Mouse (Mus musculus): ENCODE measurements around the gene Calhm5.

Gene Calhm5

DNA sequence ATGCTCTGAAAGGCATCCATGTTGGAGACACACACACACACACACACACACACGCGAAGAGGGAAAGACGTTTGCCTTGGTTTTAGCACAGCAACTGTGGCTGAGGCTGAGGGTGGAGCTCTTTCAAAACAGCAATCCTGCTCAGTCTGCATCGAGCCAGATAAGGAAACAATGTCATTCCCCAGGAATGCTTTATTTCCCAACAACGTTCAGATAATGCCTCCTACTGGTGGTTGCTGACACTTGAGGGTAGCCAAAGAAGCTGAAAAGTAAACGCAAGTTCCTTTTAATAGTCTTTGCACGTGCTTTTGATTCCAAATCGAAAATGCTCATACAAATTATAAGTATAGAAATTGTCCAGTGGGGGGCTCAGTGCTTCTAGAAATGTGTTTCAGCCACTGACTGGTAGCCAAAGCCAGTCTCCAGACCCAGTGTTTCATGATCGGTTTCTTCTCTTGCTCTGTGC is at the start of gene Calhm5:
Gene Calhm5, minus strand, starts transcription at position 102 of the 466 bp plus-strand sequence.
- in situ Hi-C loops (cut with MboI, MseI) = no loop called here

DNA sequence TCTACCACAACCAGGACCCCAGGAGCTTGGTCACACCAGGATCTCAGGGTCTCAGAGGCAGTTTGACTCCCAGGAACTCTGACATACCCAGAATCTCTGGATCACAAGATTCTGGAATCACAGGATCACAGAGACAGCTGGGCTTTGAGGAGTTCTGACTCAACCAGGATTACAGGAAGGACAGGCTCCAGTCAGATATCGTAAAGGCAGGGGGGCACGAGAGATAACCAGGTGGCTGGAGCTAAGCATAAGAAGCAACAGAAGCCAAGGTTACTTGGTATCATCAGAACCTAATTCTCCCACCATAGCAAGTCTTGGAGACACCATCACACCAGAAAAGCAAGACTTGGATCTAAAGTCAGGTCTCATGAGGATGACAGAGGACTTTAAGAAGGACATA is 45.4 kb upstream of the Calhm5 start:
- in situ Hi-C loops (cut with MboI, MseI) = no loop called here

- in situ Hi-C loops (cut with MboI, MseI) = no loop called here
Observed at GRCm38 (mm10) chr10:34139768-34140167, 43.4 kb upstream of the Calhm5 start.

DNA sequence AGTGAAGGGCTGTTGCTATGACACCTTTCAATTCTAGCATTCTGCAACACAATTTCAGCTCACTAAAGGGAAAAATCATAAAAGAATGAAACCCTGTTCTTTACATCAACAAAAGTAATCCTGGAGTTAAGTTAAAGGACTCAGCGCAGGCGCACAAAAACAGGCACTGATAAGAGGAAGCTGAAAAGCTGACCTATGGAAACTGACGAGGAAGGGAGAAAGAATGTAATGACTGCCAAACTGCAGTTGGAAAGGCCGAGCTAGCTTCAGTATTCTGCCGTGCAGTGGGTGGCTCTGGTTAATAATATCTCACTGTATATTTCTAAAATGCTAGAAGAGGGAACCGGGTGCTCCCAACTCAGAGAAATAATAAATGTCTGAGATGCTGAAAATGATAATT is 41.7 kb upstream of the Calhm5 start:
- in situ Hi-C loops (cut with MboI, MseI) = no loop called here

- in situ Hi-C loops (cut with MboI, MseI) = no loop called here
Observed at GRCm38 (mm10) chr10:34136432-34136831, 40.1 kb upstream of the Calhm5 start.

GRCm38 (mm10) chr10:34131356-34131755 is 35.0 kb upstream of the Calhm5 start:
- in situ Hi-C loops (cut with MboI, MseI) = no loop called here

GRCm38 (mm10) chr10:34128391-34128790 is 32.1 kb upstream of the Calhm5 start:
- in situ Hi-C loops (cut with MboI, MseI) = loop anchor here (5.0 kb wide), 1 partner anchor 69 kb away; no protein-coding TSS in a partner anchor

GRCm38 (mm10) chr10:34127392-34128378 is 31.4 kb upstream of the Calhm5 start, which contains the start of gene Calhm6:
Gene Calhm6, minus strand, starts transcription at chr10:34127984.
- in situ Hi-C loops (cut with MboI, MseI) = loop anchor here (5.0 kb wide), 1 partner anchor 70 kb away; no protein-coding TSS in a partner anchor

- in situ Hi-C loops (cut with MboI, MseI) = no loop called here
Observed at GRCm38 (mm10) chr10:34118421-34118820, 22.1 kb upstream of the Calhm5 start.

DNA sequence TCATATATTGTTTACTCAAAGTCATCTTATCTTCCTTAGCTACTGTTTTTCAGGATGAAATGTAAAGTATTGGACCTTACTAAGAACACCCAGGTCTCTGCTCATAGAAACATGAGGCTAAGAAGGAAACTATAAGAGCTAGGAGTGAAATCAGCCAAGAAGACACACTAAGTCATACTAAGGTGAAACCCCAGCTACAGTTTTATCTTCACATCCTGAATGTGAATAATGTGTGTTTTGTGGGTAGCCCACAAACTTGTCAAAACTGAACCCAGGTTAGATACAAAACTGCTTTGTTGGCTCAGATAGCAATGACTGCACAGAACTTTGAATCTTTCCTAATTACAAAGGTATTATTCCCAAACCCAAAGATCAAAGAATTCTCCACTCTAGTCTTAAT is 21.5 kb upstream of the Calhm5 start:
- in situ Hi-C loops (cut with MboI, MseI) = no loop called here

- in situ Hi-C loops (cut with MboI, MseI) = no loop called here
Observed at GRCm38 (mm10) chr10:34117131-34117530, 20.8 kb upstream of the Calhm5 start.

DNA sequence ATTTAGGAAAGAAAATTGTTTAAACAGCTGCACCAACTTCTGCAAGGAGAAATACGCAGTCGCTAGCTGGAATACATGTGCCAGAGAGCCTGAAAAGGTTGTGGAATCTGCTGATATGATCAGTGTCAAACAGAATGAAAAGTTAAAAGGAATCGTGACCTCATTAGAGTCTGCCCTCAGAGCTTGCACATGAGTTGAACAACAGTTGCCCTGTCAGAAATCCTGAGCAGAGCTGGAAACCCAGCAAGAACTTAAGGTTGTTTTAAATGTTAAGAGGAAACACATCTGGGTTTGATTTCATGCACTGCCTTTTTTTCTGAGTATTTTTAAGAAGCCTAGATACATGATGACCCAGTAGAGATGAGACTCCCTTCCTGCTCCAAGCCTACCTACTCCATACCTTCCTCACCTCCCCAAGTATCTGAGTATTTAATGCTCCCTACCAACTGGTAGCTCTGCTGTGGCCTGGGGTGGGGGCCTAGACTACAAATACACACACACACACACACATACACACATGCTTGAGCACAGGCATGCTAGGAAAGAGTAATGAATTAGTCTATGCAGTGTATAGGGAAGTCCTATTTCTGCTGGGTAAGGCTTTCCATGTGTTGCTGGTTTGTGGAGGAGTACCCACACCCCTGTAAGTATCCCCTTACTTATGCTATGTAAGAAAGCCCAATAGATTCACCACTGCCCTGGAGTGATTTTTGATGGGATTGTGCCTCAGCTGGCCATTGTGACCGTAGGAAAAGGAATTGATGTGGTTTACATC is 15.8 kb upstream of the Calhm5 start:
- in situ Hi-C loops (cut with MboI, MseI) = no loop called here

DNA sequence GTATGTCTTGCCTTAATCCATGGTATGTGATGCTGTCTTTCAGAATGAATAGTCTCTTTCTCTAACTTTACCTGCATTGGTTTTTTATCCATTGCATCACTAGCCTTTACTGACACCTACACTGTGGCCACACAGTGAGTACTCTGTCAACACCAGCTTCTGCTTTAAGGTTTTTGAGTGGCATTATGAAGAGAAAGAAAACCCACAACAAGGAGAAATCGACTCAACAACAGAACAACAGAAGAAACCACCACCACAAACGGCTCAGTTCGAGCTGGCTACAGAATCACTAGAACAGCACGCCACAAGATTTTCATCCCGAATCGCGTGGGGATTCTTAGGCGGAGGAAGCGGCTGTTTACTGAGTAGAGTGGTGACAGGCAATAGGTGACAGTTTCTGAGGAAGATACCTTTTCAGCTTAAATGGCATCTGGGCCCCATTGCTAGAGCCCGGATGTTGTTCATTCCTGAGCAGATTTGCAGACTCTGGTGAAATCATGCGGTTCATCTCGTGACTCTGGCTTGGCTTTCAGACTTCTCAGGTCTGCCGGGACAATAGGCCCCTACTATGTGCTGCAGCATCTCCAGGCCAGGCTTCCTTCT is 14.6 kb upstream of the Calhm5 start:
- in situ Hi-C loops (cut with MboI, MseI) = no loop called here

- in situ Hi-C loops (cut with MboI, MseI) = no loop called here
Observed at GRCm38 (mm10) chr10:34095964-34096363, 355 bp downstream of the Calhm5 start.

DNA sequence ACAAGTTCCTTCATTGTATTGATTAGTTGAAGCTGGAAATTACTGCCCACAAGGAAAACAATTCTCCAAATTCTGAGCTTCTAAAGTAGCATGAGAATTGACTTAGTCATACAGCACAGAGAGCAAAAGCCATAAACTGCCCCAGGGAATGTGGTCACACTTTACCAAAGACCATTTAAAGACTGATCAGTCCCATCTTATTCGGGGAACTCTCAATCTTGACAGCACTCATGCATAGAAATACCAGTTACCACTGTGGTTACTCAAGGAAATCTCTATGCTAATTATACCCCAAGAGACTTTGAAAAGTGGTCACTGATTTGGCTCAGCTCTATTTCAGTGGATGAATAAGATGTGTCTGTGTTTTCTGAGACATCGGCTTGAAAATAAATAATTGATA is 1.2 kb downstream of the Calhm5 start:
- in situ Hi-C loops (cut with MboI, MseI) = no loop called here

DNA sequence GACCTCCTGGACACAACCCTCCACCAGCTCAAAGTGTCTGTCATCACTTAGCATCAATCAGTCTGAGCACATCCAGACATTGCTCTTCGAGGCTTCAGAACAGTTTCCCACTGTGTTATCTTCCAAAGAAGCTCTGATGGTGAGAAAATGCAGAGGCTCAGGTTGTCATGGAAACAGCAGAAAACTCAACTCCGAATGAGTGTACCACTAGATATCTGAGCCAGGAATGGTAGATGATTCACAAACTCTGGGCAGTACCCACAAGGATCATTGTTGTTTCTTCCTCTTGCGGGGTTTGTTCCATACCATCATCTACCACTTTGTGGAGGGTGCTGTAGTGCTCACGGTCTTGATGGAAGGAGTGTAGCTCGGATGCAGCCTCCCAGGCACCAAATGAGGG is 4.4 kb downstream of the Calhm5 start:
- in situ Hi-C loops (cut with MboI, MseI) = no loop called here

DNA sequence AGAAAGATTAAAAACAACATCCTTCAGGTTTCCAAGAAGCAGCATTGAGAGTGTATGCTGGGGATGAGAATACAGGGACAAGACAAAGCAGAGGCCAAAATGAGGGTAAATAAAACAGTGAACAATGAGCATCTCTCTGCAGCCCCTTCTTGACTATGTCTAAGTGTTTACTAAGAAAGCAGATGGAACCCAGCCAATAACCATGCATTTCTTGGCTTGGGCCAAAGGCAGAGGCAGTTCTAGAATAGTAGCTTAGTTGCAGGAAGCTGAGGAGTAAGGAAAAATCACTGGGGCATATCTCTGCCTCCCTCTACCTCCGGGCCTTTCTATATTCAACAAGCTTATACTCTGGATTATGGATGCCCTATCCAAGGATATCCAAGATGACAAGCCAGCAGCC is 5.8 kb downstream of the Calhm5 start:
- in situ Hi-C loops (cut with MboI, MseI) = no loop called here

DNA sequence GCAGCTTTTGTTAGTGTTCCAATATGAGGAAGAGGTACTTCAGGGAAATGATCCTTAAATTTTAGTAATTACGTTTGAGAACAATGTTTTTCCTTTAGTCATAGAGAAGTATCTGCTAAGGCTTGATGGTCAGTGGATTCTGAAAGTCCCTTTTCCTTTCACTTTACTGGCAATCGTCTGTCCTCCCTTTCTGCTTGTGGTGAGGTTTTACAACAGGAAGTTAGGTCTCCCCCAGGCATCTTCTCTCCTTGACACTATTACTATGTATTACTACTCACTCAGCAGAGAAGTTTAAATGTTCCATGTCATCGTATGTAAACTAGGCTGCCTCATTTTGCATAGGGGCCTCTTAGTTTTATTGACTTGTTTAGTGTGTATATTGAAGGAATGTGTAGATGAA is 6.8 kb downstream of the Calhm5 start:
- in situ Hi-C loops (cut with MboI, MseI) = no loop called here

GRCm38 (mm10) chr10:34088515-34088914 is 7.8 kb downstream of the Calhm5 start:
- in situ Hi-C loops (cut with MboI, MseI) = no loop called here

GRCm38 (mm10) chr10:34086514-34086913 is 9.8 kb downstream of the Calhm5 start:
- in situ Hi-C loops (cut with MboI, MseI) = no loop called here

DNA sequence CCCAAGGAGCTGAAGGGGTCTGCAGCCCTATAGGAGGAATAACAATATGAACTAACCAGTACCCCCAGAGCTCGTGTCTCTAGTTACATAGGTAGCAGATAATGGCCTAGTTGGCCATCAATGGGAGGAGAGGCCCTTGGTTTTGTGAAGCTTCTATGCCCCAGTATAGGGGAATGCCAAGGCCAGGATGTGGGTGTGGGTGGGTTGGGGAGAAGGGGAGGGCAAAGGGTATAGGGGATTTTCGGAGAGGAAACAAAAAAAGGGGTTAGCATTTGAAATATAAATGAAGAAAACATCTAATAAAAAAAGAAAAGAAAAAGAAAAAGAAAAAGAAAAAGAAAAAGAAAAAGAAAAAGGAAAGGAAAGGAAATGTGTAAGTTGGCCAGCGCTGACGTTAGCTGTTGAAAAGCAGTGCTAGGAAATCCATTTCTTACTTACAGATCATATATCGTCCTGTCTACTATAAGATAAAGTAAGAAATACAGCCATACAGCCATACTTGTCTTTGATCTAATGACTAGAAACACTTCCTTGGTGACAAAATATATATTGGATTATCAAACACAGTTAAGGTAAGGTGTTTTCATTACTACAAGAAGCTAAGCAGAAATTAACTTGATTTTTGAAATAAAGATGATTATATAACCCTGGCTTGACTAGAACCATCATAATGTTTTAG is 21.7 kb downstream of the Calhm5 start:
- in situ Hi-C loops (cut with MboI, MseI) = loop anchor here (5.0 kb wide), 1 partner anchor 32 kb away; the partner anchor contains the start of gene Calhm4
